Mouse (Mus musculus): ENCODE results near the gene Rnf180.

GRCm38 (mm10) chr13:105304054-105304453 lies 9.4 kb upstream of the Rnf180 start:
- TF ChIP-seq POLR2A (IDR thresholded peaks at IDR 0.05; ENCODE audit: low read depth, low read length) (no peak), POLR2AphosphoS2 (IDR thresholded peaks at IDR 0.05; ENCODE audit: low read depth, low read length) (no peak), EP300 (IDR thresholded peaks at IDR 0.05; ENCODE audit: low read length) (no peak)
